Mouse (Mus musculus) gastrocnemius, adult 2 months (tissue): ENCODE data around the gene Gmds. TPM values are rescaled to one million over a fixed set of nuclear protein-coding genes. Genes with fewer than 3 reads are reported as not detected.

ENCODE experiments used
- DNase-seq: peaks from one replicate; pipeline ENCODE4 v3.0.0; 2022
- H3K27ac ChIP-seq: fragments of 200-600 bp; 2 replicates; pipeline ENCODE4 v1.8.1; 2022; ENCODE audit warnings: mild to moderate bottlenecking
- H3K4me3 ChIP-seq: fragments of 200-600 bp; 2 replicates; pipeline ENCODE4 v1.8.1; 2022; ENCODE audit warnings: mild to moderate bottlenecking, moderate library complexity
- CTCF ChIP-seq: fragments of 200-600 bp; IDR thresholded peaks from 2 replicates; pipeline ENCODE4 v1.8.1; 2022; ENCODE audit warnings: antibody characterized with exemption, mild to moderate bottlenecking, moderate library complexity
- intact Hi-C: fragments of 180-260 bp; cut with DNase I; formaldehyde crosslinking; loops from one replicate; pipeline ENCODE4 v1.15.1; 2025
- long read RNA-seq, 2 experiments: library from polyadenylated mRNA; stranded (forward); transcript quantifications; one replicate each; pipeline ENCODE4 v2.0.0; 2021
- total RNA-seq, 2 experiments: library from RNA; stranded (reverse); gene quantifications; 2 replicates each; pipeline ENCODE4 v1.2.3; 2021

Gmds gene
- 1 to 10 TPM; 2.1 to 2.4 TPM for total RNA-seq
- long read RNA-seq, experiment 1, partial matches to known transcripts, result 0 of 3 reads
- long read RNA-seq, experiment 1, other reads (novel, unspliced or antisense), result 0 of 3 reads
- long read RNA-seq, experiment 2, result 0 reads

DNA sequence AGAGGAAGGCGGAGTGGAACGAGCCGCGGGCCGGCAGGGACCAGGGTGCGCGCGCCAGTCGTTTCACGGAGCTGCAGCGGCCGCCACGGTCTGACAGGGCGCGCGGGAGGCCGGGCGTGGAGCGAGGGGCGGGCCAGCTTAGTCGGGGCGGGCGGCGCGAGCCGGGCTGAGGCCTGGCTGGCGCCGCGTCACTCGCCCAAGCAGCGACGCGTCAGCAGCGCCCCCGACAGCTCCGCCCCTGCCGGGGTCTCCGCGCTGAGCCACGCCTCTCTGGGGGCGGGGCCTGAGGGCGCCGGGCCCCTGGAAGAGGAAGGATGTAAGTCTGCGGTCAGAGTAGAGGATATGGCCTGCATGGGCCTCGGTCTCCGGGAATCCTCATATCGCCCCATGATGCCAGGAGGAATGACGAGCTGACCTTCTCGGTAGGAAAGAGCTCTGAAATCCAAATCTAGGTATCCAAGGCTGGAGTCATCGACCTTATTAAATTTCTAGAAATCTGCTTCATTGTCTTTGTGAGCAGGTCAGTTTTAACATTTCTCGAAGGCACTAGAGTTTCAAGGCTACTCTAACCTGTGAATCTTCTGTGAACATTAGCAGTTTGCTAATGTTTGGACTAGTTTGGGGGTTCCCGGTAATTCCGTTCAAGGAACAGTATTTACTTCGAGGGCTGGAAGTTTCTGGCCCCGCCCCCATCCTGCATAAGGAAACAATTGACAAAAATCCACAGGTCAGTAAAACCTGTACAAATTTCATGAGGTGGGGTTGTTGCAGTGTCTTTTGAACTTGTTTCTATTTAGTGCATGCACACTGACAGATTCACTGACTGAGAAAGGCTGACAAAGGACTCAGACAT lies at the start of gene Gmds:
TSS of gene Gmds (minus strand) at position 228 of the 853 bp plus-strand sequence.
- Histone ChIP-seq H3K27ac (peak within 1 kb of the TSS; percentile 82), H3K4me3 (peak within 1 kb of the TSS; percentile 96)
- TF ChIP-seq CTCF, result no peak
- intact Hi-C loops, result no loop called here
- peak; percentile 97 for DNase-seq

DNA sequence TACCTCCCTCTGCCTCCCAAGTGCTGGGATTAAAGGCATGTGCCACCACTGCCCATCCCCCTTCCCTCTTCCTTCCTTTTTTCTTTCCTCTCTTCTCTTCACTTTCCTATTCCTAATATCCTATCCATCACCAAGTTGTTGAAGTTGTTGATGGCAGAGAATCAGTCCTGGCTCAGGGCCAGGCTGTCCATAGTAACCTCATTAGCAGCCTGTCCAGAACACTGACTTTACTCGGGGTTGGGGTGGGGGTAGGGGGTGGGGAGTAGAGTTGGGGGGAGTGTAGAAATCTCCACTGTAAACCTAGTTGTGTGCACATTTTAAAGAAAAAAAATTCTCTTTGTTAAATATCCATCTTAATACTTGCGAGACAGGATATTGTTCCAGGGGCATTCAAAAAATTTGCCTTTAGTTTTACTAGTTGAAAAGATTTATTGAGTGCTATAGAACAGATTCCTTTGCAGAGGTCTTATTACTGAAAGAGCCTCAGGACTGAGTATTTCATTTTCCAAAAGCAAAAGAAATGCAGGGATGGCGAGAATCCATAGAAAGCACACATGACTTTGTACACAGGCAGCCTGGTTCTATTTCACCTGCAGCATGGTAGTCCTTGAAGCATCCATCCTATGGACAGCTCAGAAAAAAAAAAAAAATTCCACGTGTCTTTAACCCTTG lies 47.0 kb upstream of the Gmds start:
- DNase-seq, result no peak
- TF ChIP-seq CTCF, result no peak
- intact Hi-C loops, result no loop called here
- no peak overlapping the region for H3K27ac ChIP-seq
- no peak overlapping the region for H3K4me3 ChIP-seq

DNA sequence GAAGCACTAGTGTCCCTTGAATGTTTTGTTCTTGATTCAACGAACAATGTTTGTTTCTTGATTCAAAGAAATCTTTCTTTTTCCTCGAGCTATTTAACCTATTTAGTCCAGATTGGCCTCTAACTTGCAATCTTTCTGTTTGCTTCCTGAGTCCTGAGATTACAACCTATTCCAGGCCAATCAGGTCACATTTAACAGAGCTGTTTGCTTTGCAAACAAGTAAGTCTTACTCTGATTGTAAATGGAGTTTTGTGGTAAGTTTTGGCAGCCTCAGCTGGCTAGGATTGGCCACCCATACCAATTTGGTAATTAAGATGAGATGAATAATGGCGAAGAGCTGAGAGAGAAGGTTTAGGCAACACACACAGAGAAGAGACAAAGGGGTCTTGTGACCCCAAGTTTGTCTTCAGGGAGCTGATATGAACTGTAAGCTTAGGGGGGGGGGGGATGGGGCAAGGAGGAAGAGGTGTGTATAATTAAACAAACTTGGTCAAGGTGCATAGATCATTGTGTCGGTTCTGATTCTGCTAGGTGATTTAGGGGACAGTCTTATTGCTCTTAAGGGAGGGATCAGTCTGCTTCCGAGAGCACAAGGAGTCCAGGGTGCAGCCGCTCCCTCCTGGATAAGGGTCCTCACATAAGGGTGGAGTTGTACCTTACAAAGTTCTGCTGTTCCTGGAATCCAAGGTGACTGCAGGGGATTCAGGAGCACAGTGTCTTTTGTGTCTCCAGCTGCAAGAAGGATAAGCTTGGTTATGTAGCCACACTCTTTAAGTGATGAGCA lies 43.9 kb upstream of the Gmds start:
- H3K27ac ChIP-seq, result no peak overlapping the region
- DNase-seq, result no peak
- no peak for TF ChIP-seq CTCF
- intact Hi-C loops, result no loop called here
- H3K4me3 ChIP-seq, result no peak overlapping the region

DNA sequence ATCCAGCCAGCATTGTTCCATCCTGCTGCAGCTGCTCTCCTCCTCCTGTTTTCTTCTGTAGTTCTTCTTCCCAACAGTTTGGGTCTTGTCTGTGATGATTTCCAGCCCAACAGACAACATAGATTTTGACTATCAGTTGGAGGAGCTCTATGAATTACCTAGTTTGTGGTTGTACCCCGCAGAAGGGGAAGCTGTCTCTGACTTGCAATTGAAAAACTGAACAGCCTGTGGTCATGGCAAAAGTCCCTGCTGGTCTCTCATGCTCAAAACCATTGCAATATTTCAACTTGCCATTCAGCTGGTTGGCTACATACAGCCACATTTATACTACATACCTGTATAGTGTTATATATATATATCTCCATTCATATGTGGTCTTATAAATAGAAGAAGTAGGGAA lies 40.1 kb upstream of the Gmds start:
- Histone ChIP-seq H3K4me3 (no peak overlapping the region), H3K27ac (no peak overlapping the region)
- DNase-seq, result no peak
- intact Hi-C loops, result no loop called here
- TF ChIP-seq CTCF, result no peak

DNA sequence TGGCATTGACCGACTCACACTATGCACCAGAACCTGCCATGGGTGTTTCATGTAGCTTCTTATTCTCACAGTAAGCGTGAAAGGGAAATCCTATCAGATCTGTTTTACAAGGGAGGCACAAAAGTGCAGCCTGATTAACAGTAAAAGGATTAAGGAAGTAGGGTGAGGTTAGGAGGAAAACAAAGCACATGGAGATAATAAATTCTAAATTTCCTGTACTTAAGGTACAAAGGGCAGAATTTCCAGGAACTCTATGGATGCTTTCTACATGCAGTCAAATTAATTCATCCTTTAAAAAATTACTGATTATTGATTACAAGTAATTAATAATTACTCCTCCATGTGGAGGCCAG lies 34.0 kb upstream of the Gmds start:
- no peak overlapping the region for H3K4me3 ChIP-seq
- H3K27ac ChIP-seq, result no peak overlapping the region
- intact Hi-C loops, result no loop called here
- TF ChIP-seq CTCF, result no peak
- DNase-seq, result no peak

DNA sequence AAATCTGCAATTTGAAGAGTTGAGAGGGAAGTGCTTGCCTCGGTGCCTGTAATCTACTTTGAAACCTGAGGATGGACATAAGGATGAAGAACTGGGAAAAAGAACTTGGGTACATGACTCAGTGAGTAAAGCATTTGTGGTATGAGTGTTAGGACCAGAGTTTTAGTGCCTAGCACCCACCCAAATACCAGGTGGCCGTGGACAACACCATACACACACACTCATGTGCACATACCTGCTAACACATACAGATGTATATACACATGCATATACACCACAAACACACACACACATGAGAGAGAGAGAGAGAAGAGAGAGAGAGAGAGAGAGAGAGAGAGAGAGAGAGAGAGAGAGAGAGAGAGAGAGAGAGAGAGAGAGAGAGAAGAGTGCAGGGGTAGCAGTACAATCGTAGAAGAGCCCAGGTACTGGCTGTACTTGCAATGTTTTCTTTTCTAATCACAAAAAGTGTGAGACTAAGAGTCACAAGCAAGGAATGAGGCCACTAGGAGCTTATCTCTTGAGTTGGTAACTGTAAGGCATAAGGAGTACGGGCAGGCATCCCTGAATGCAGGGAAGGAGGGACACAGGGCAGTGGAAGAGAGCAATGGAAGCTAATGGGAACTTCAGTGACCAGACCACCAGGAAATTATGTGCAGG lies 33.5 kb upstream of the Gmds start:
- Histone ChIP-seq H3K4me3 (no peak overlapping the region), H3K27ac (no peak overlapping the region)
- no peak for DNase-seq
- intact Hi-C loops, result no loop called here
- TF ChIP-seq CTCF, result no peak

DNA sequence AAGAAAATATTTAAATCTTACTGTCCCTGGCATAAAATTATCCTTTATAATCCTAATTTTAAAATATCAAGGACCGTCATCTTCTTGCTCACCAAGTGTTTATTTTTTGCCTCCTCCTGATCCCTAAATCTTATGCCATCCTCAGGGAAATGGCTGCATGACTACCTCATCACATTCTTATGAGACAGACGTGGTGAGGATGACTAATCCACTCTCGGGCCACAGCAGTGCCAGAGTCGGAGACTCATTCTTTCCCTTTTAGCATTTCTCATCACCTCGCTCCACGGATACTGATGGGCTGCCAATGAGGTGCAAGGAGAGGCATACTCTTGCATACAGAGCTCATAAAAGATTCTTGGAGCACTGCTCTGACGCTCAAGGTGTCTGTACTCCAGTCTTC lies 32.2 kb upstream of the Gmds start:
- no peak for TF ChIP-seq CTCF
- Histone ChIP-seq H3K27ac (peak overlapping the region; percentile 61), H3K4me3 (no peak overlapping the region)
- peak; percentile 27 for DNase-seq
- intact Hi-C loops, result no loop called here

DNA sequence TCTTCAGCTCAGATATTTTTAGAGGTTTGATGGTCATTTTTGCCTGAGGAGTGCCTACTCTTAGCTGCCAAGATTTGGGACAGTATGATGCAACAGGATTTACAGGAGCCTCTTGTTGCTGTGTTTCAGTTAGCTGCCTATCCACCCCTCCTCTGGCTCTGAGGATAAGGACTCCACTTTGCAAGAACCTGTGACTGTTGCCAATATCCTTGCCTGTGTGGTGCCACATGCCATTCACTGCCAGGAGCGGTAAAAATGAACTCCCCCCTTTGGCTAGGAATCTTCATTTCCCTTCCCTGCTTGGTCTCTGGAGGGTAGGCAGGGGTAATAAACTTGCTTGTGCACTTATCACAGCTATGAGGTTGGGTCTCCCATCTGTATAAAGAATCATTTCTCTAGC lies 31.6 kb upstream of the Gmds start:
- Histone ChIP-seq H3K27ac (peak overlapping the region; percentile 61), H3K4me3 (no peak overlapping the region)
- TF ChIP-seq CTCF, result no peak
- intact Hi-C loops, result no loop called here
- DNase-seq, result no peak

DNA sequence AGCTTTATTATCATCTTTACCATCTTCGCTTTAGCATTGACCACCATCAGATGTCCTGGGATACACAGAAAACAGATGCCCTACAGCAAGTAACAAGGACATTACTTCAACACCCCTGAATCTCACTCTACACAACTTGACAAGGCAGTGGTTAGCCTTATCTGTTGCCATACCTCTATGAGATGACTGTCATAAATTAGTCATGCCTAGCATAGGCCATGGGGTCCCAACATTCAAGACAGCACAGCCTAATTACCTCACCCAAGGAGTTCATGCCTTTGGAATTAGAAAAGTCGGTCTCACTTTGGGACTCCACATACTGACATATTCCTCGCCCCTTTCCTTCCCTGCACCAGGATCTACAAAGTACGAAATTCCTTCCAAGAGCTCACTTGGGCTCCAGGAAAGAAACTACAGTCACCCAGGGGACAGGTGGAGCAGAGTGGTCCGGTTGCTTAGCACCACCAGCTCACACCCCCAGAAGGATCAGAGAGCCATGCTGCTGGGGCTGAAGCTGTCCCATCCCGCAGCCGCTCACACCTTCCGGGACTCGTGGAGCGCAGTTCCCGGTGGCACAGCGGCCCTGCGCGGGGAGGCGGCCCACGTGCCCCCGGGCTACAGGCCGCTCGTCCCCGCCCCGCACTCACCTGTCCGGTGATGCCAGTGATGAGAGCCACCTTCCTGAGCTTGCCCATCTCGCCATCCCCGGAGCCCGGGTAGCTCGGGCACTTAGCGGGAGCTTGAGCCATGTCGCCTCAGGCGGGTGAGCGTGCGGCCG lies 616 bp downstream of the Gmds start:
- no peak for DNase-seq
- peak overlapping the region; percentile 96 for H3K4me3 ChIP-seq
- intact Hi-C loops, result no loop called here
- no peak for TF ChIP-seq CTCF
- H3K27ac ChIP-seq, result peak overlapping the region; percentile 82

DNA sequence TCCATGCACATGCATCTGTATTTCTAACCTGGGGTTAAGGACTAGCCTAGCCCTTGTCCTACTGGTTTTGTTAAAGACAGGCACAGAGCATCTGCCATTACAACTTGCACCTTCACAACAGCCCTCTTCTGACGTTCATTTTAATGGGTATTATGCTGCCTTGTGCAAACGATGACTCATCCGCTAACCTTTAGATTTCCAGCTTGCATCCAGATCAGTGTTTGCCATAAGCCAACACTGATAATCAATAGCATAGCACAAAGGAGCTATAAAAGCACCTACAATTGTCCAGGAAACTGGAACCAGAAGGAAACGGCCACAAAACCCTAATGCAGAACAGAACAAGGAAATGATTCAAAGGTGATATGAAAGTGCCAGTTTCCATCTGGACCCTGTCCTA lies 20.2 kb downstream of the Gmds start:
- H3K4me3 ChIP-seq, result no peak overlapping the region
- intact Hi-C loops, result no loop called here
- DNase-seq, result no peak
- no peak for TF ChIP-seq CTCF
- H3K27ac ChIP-seq, result no peak overlapping the region

DNA sequence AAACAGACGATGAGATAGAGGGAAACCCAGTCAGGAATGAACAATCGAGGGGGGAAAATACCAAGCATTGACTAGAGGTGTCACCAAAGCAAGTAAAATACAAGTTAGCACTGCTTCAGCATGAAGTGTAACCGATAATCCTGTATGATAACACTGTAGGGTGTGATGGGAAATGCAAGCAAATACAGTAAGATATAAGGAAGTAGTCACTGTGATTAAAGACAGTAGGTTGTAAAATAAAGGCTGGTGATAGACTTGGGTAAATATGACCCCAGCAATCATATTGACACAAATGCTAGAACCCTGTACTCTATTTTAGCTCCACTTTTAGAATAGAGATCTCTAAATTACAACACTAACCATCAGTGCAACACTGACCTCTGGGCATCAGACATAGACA lies 21.2 kb downstream of the Gmds start:
- TF ChIP-seq CTCF, result no peak
- DNase-seq, result no peak
- intact Hi-C loops, result no loop called here
- no peak overlapping the region for H3K27ac ChIP-seq
- no peak overlapping the region for H3K4me3 ChIP-seq

DNA sequence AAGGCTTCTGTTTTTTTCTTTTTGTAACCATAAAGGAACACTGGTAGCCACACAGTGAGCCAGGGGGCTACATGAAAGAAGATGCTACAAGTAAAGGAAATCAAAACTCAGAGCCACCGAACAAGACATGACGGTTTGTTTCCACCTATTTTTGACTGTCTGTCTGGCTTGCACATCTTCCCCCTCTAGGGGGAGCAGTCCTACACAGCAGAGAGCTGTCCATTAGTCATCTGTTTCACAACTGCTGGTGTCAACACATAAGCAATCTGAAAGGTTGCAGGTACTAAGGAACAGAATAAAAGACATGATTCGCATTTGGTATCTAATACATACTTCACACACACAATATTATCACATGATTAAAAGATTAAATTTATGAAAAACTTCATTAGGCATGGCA lies 25.9 kb downstream of the Gmds start:
- Histone ChIP-seq H3K4me3 (peak overlapping the region; percentile 47), H3K27ac (no peak overlapping the region)
- peak; percentile 96 for TF ChIP-seq CTCF
- peak; percentile 61 for DNase-seq
- intact Hi-C loops, result loop anchor here (1.0 to 5.0 kb wide), 4 partner anchors 99 to 368 kb away; no protein-coding TSS in a partner anchor
